Mouse (Mus musculus) c-Kit-negative CD71-positive TER-119-positive erythroid progenitor cells, embryonic 14.5 days (primary cell): Measurements from ENCODE around the gene Atad2b.
"Not testable (repeated sequence)": the region's sequence is repeated elsewhere in the genome, so short reads cannot be mapped to it uniquely, and the experiment has no call there.

Source experiments
- DNase-seq: peaks from one replicate; pipeline ENCODE4 v3.0.0-alpha.2; 2013; ENCODE audit warnings: low read depth, low spot score

Gene Atad2b

DNA sequence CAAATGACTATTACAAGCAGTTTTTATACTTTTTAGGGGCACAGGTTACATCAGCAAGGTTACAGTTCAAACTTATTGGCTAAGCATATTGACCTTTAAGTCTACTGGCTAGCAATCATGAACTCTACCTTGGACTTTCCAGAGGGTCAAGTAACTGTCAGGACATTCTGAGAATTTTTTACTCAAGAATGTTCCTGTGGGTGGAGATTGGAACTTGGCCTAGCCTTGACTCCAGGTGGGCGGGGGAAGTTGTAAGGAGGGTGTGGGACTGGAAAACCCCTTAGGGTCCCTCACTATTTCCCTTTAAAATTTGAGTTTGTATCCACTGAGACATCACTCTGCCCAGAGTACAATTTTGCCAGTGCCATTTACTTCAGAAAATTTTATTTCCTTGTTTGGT lies 6.7 kb upstream of the Atad2b start:
- DNase-seq = not testable (repeated sequence)

DNA sequence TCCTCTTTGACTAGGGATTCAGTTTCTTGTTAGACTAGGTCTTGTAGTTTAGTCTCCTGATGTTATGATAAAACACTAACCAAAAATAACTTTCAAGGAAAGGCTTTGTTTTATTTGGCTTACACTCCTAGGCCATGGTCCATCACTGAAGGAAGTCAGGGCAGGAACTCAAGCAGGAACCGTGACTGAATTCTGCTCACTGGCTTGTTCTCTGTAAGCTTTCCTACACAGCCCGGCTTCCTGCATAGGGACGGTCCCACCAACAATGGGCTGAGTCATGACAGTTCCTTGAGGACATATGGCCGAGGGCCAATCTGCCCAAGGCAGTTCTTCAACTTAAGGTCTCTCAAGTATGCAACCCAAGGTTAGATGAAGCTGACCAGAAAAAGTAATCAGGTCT lies 5.4 kb upstream of the Atad2b start:
- no peak for DNase-seq

DNA sequence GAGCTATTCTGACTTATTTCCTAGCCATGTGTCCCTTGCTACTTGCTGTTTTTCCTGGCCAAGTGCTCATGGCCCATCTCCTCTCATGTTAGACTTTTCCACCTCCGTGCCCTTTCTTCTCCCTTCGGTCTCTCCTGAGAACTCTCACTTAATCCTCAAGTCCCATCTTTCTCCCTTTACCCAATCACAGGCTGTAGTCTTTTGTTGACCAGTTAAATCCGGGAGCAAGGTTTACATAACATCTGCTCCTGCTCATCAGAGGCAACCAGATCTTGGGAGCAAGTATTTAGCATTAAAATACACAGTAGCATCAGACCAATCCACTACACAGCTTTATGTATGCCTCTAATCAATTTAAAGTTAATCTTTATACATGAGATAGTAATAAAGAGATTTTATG lies 2.7 kb upstream of the Atad2b start:
- DNase-seq = no peak

DNA sequence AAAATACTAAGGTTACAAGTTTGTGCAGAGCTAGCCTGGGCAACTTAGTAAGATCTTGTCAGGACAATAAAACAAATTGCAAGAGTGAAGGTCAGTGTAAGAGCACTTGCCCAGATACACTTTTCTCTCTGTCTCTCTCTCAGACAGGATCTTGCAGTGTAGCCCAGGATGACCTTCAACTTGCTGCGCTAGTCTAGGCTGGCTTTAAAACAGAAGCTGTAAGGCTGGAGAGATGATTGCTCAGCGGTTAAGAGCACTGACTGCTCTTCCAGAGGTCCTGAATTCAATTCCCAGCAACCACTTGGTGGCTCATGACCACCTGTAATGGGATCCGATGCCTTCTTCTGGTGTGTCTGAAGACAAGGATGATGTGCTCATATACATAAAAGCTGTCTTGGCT lies 2.2 kb upstream of the Atad2b start:
- DNase-seq = no peak

DNA sequence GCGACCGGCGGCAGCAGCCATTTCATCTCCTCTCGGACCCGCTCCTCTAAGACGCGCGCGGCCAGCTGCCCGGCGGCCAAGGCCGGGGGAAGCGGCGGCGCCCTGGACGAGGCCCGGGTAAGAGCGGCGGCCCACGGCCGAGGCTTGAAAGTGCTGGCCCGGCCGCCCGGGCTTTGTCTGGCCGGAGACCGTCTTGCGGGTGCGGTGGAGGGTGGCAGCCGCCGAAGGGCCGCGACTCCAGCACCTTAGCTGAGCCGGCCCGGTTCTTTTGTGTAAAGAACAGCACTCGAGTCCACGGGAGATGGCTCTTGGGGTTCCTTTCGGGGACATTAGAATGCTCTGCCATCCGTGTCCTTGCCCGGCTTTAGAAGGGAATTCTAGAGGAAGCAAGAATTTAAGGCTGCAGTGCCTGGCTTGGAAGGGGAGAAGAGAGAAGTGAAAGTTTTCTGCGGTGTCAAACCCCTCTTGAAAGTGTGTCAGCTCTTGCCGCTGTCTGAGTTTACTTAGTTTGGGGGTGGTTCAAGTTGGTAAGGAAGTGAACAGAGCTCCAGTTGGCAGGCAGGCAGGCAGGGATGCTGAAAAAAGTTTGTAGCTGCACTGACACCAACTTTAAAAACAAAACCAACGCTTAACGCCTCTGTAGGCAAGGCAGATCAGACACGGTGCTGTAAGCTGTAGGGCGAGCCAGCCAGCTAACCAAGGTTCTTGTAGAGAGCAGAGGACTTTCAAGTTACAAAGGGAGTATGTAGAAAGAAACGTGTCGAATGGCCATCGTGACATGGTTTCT lies 845 bp downstream of the Atad2b start:
- DNase-seq = peak; percentile 60

DNA sequence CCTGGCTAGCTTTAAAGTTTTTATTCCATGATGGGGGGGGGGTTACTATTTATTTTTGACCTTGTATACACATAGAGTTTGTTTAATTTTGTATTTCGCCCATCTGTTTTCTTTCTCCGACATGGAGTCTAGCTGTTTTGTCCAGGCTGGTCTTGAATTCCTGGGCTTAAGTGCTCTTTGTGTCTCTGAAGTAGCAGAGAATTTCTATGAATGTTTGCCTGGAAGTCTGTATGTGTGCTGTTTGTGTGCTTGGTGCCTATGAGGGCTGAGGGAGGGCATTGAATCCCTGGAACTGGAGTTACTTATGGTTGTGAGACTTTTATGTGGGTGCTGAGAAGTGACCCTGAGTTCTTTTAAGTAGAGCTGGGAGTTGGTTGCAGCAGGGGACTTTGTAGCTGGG lies 11.0 kb downstream of the Atad2b start:
- DNase-seq = no peak

DNA sequence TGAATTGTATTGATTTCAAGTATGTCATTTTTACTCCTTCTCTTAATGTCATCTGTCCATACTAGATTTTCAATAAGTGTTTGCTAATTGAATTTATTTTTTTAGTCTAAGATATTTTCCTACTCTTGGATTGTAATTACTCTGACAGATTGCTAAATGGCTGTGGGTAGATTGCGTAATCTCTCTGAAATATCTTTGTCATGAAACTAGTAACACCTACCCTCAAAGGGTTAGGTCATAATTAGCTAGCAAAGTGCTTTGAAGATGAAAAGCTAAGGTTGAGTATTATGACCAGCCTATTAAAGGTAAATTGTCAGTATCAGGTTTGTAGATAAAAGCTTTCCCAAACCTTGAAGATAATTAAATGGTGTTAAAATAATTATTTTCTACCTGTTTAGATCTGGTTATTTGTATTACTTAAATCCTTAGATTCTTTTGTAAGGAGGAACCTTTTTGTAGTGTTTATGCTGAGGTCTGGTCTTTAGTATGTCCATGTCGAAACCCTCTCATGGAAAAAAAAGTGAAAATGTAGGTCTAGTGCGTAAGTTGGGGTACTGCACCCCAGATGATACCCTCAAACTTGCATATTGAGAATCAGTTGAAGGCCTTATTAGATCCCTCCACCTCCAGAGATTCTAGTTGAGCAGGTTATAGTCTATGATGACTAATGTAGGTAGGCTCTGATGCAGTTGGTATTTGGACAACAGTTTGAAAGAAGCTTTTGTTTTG lies 13.8 kb downstream of the Atad2b start:
- DNase-seq = no peak

DNA sequence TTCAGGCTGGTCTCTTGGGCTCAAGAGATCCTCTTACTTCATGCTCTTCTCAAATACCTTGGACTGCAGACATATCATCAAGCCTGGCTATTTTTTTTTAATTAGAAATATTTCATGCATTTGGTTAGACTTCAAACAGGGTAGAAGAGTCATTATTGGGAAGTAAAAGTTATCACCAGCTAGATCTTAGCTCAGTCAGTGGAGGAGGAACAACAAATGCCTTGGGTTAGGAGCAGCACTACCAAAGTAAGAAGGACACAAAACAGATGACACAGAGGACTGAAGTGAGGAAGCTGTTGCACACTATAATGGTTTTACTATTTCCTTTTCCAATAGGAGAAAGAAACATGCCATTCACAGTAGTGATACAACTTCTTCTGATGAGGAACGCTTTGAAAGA lies 35.1 kb downstream of the Atad2b start:
- DNase-seq = no peak

DNA sequence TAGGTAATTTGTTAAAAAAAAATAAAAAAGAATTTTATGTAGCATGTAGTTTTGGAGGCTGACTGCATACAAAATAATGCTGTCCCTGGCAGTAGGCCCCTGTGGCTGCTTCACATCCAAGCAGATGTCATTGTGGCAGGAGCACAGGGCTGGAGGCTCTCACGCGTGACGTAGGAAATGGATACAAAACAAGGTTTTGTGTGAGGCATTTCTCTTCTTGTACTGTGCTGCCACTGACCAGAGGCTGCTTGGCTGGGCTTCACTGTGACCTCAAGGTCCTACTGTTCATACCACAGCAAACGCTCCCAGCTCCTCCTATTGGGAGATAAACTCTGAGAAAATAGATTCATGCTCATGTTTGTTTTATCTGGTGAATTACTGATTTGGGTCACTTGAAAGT lies 36.0 kb downstream of the Atad2b start:
- no peak for DNase-seq

DNA sequence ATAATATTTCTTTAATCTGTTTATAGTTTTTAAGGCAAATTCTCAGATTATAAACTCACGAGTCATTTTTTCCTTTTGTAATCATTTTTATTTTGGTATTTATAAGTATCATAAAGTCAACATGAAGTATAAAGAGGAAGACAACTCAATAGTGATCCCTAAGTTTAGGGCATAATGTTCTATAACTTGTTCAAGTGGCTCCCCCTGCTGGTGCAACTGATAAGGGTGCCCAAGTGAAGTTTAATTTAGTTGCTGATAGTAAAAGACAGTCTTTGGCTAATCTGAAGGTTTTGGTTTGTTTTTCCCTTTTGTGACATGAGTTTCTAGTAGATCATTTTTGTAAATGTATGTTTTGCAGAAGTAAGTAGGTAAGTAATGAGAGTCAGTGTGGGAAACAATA lies 55.8 kb downstream of the Atad2b start:
- peak; percentile 66 for DNase-seq

DNA sequence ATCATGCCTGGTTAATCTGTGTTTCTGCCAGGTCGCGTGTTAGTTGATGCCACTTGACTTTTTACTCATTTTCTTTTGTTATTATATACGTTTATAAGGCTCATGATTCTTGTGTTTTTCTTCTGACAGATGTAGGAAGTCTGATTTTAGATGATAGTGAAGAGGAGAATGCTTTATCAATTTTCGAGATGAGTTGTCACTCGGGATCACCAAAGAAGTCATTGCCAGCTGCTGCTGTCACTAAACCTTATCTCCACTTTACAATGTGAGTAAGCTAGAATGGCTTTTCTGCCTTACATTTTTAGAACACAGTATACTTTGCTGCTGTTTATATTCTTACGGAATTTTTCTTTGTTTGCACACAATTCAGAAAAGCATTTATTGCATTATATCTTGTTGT lies 61.2 kb downstream of the Atad2b start:
- no peak for DNase-seq

DNA sequence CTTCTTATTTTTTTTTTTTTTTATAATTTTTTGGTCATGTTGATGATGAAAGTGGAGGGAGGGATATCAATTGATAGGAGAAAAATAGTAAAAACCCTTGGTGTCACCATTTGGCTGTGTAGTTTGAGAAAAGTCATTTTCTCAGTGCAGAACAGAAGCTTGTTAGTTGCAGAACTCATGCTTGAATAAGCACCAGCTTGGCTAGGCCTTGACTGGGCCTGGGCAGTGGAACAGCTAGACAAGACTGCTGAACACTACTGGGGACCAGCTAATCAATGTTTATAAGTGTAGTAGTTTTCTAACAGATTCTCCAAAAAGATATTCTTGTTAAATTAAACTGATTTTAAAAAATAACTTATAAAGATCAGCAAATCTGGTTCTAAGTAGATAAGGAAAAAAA lies 79.8 kb downstream of the Atad2b start:
- DNase-seq = no peak

DNA sequence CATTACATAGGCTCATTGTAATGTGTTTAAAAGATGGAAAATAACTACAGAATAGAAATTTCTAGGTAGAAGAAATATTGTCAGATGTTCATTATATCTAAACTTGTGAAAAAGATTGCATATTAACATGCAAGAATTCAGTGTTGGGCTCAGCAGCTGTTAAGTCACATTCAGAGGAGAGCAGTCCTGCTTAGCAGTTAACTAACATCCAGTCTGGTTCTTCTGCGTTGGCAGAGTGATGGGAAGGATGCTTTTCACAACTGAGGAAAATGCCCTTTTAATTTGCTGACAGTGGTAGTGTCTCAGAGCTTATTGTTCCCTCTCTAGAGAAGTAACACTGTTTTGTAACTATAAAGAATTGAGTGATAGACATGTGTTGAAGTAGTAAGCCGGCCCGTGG lies 88.2 kb downstream of the Atad2b start:
- no peak for DNase-seq

DNA sequence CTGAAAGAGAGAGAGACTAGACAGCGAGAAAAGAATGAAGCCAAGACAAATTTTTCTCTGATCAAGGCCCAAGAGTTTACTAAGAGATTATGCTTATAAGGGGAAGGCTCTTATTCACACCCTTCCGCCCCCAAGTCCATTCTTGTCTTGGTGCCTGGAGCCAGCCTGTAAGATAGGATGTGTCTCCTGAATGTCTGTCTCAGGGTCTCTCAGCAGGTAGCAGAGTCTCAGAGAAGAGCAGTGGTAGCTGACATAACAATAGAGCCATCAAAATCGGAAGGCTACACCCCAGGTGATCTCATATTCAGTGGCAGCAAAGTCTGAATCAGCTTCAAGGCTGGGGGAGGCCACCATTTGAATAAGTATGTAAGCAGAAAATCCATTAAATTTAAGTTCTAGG lies 88.6 kb downstream of the Atad2b start:
- not testable (repeated sequence) for DNase-seq

DNA sequence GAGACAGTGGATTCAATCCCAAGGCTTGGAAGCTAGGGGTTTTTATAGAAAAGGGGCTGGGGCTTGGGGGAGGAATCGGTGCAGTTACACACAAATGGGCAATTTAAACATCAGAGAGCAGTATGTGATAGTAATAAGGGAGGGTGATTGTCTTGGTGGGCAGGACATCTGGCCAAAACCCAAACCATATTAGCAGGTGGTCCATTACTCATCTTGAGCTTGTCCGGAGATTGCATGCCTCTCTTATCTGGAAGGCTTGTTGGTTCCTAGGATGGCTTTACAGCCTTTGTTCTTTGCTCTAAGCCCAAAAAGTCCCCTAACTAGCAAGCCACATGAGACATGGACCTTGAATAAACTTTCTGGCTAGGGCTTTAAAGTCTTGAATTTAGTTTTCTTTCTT lies 91.5 kb downstream of the Atad2b start:
- DNase-seq = not testable (repeated sequence)

DNA sequence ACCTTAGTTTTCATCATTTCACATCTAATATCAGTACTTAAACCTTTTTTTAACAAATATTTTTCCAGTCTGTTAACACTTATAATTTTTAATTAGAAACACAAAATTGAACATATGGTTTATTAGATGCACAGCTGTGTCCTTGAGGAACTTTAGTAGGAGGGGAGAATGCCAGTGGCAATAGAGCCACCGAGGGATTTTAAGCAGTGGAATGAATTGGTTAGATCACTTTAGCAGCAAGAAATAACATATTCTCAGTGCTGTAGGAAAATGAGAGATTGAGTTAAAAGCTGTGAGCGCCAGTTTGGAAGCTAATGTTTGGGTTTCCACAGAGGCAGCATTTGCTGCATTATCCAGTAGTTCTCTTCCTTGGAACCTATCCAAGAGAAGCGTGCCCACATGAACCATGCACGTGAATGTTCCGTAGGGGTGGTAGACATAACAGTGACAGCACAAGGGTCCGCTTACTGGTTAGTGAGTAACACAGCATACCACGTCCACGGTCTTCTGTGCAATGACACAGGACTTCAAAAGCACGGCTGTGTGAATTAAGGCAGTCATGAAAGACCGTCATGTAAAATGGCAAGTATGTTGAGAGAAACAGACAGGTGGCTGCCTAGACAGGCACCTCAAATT lies 108.2 kb downstream of the Atad2b start:
- DNase-seq = no peak

DNA sequence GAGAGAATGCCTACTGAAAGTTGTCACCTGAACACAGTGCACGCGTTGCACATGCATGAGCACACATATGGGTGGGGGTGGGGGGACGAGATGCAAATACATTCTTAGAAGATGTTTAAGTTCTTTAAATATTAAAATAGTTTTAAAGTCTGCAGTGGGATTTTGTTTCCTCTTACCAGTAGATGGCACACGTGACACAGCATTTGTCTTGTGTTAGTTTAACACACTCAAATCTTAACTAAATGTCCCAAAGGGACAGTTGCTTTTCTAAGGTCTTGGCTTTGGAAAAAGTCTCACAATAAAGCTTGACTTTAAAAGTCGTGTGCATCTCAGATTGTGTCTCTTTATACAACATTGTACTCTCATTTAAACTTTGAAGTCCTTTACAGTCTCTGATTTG lies 111.9 kb downstream of the Atad2b start:
- no peak for DNase-seq

DNA sequence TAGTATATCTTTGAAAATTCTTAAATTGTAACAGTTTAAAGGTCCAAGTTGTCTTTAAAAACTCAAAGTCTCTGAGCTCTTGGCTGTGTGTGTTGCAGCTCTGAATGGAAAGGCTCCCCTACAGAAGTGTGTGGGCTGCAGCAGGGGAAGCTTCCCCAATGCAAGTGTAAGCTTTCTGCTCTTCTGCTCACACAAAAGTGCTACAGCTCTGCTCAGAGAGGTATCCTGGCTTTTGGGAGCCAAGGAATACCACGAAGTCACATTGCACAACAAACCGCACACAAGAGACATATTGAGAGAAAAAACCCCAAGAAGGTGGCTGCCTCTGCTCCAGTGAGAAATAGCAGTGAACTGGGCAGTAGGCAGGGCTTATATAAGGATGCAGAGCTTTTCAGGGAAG lies 120.9 kb downstream of the Atad2b start:
- no peak for DNase-seq

DNA sequence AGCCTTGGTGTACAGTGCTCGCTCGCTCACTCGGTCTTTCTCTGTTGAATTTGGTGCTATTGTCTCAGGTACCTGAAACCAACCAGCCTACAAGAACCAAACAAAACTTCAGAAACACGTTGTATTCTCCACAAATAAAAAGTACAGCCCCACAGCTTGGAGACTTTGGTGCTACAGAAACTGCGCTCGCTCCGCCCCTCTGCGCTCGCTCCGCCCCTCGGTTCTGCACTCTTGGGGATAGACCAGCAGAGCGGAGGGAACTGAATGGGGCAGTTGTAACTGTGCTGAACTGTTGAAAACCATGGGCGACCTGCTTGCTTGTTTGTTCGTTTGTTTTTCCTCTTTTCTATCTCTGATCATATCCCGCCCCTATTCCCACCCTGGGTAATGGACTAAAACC lies 127.0 kb downstream of the Atad2b start:
- DNase-seq = no peak

DNA sequence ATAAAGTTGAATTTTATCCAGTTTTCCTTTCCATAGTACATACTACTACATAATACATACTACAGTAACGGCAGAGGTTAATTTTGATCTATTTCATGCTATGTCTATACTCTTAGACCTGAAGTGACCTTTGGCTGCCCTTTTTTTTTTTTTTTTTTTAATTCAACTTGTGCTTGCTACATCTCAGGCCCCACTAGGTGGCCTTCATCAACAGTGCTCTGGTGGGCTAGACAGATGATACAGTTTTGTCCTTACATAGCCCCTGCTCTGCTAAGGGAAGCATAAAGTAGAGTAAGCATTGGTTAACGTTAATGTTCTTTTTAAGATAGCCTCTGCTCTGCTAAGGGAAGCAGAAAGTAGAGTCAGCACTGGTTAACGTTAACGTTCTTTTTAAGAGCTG lies 131.0 kb downstream of the Atad2b start:
- DNase-seq = no peak

DNA sequence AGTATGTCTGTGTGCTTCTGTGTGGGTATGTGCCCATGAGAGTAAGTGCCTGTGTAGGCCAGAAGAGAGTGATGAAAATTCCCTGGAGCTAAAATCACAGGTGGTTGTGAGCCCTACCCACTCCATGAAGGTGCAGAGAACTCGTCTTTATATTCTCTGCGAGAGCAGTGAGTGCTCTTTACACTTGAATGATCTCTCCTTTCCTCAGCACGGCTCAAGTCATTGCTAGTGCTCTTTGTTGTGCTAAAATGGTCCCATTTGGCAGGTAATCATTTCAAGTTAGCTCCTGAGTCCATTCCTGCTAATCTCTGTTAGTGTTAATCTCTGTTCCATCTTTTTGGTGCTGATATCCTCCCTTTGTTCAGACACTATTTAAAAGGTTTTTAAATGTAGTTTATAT lies 150.4 kb downstream of the Atad2b start:
- no peak for DNase-seq

DNA sequence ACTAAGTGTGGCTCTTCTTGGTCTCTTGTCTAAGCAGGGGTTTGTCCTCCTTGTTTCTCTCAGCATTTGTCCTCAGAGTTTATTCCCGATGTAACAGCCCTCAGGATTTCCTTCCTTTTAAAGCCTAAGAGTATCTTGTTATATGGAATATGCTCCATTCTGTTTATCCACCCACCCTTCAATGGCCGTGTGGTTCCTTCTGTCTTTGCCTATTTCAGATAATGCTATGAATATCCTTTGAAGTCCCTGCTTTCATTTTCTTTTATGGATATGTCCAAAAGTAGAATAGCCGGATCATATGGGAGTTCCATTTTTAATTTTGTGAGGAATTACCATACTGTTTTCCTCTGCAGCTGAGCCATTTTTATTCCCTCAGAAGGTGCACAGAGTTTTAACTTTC lies 153.0 kb downstream of the Atad2b start:
- DNase-seq = no peak

DNA sequence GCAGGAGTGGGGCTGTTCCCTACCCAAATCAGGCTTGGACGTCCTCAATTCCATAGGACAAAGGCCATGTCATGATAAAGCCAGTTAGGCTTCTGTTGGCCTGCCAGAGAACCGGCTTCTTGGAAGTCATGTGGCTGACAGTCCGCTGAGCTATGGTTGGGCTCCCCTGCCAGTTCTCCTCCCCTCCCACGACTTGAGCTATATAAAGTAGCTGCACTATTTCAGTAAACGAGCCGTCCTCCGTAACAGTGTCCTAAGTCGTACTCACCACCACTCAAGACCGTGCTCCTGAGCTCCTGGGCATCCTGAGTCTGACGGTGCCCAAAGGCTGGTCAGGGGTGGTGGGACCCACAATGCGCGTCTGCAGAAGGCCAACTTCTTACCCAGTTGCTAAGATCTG lies 156.0 kb downstream of the Atad2b start:
- DNase-seq = no peak
